Mouse (Mus musculus) myocyte (in vitro differentiated cells): ENCODE measurements at regions not wholly inside any gene's neighbourhood (a gene's known extent, or its start where the extent isn't known, plus 50 kb on each side); places are given as distances from the start of the nearest gene placed in this dataset.
A peak's percentile ranks its signal among the peaks of the same experiment; 100 is the strongest.
"Not testable (repeated sequence)": the region's sequence is repeated elsewhere in the genome, so short reads cannot be mapped to it uniquely, and the experiment has no call there.

Source experiments
- H3K27me3 ChIP-seq: one replicate; pipeline ENCODE4 v1.6.1; 2011; ENCODE audit not compliant: control insufficient read depth, insufficient read depth, insufficient read length
- H3K36me3 ChIP-seq: one replicate; pipeline ENCODE4 v1.6.1; 2011; ENCODE audit not compliant: control insufficient read depth, insufficient read depth
- H3K4me2 ChIP-seq: one replicate; pipeline ENCODE4 v1.6.1; 2011; ENCODE audit warnings: low read depth, control low read depth
- H3K4me3 ChIP-seq: one replicate; pipeline ENCODE4 v1.5.1; 2011; ENCODE audit warnings: mild to moderate bottlenecking, control low read depth, moderate library complexity
- H3K79me2 ChIP-seq: one replicate; pipeline ENCODE4 v1.6.1; 2011; ENCODE audit not compliant: control insufficient read depth, insufficient read depth
- H3ac ChIP-seq: one replicate; pipeline ENCODE4 v1.6.1; 2011; ENCODE audit not compliant: control insufficient read depth, insufficient read length
- CEBPB ChIP-seq: IDR thresholded peaks from 2 replicates; pipeline ENCODE4 v1.6.1; 2011; ENCODE audit warnings: mild to moderate bottlenecking, moderate library complexity; ENCODE audit not compliant: poor library complexity, insufficient read depth, severe bottlenecking
- E2F4 ChIP-seq: IDR thresholded peaks from one replicate; pipeline ENCODE4 v1.6.1; 2011; ENCODE audit warnings: mild to moderate bottlenecking, control low read depth, moderate library complexity; ENCODE audit not compliant: insufficient read depth
- MAX ChIP-seq: IDR thresholded peaks from one replicate; pipeline ENCODE4 v1.6.1; 2011; ENCODE audit warnings: low read depth, mild to moderate bottlenecking, control low read depth
- MYOD1 ChIP-seq, 3 experiments: IDR thresholded peaks; one replicate each; pipeline ENCODE4 v1.6.1; 2011; ENCODE audit warnings: control low read depth in 2 of 3, low read depth in 2 of 3, mild to moderate bottlenecking in 2 of 3, moderate library complexity in 1 of 3; ENCODE audit not compliant: insufficient read length in 2 of 3, control insufficient read depth in 1 of 3
- MYOG ChIP-seq, 3 experiments: IDR thresholded peaks; one replicate each; pipeline ENCODE4 v1.6.1; 2011; ENCODE audit warnings: control low read depth in 2 of 3, low read depth in 2 of 3, mild to moderate bottlenecking in 2 of 3; ENCODE audit not compliant: insufficient read length in 2 of 3, control insufficient read depth in 1 of 3, insufficient read depth in 1 of 3
- POLR2A ChIP-seq: IDR thresholded peaks from one replicate; pipeline ENCODE4 v1.6.1; 2011; ENCODE audit warnings: low read depth, mild to moderate bottlenecking, control low read depth, moderate library complexity; ENCODE audit not compliant: insufficient read length
- POLR2AphosphoS2 ChIP-seq: IDR thresholded peaks from one replicate; pipeline ENCODE4 v1.6.1; 2011; ENCODE audit warnings: low read depth, control low read depth; ENCODE audit not compliant: insufficient read length
- REST ChIP-seq: IDR thresholded peaks from one replicate; pipeline ENCODE4 v1.6.1; 2011; ENCODE audit warnings: mild to moderate bottlenecking, control low read depth, moderate library complexity; ENCODE audit not compliant: insufficient read depth, insufficient read length
- SRF ChIP-seq: IDR thresholded peaks from one replicate; pipeline ENCODE4 v1.6.1; 2011; ENCODE audit warnings: low read depth; ENCODE audit not compliant: control insufficient read depth, insufficient read length
- TCF12 ChIP-seq: IDR thresholded peaks from one replicate; pipeline ENCODE4 v1.6.1; 2011; ENCODE audit warnings: mild to moderate bottlenecking, control low read depth; ENCODE audit not compliant: poor library complexity, insufficient read depth, severe bottlenecking
- TCF3 ChIP-seq: IDR thresholded peaks from one replicate; pipeline ENCODE4 v1.6.1; 2011; ENCODE audit warnings: low read depth, control low read depth; ENCODE audit not compliant: insufficient read length
- USF1 ChIP-seq: IDR thresholded peaks from one replicate; pipeline ENCODE4 v1.6.1; 2011; ENCODE audit warnings: low read depth, mild to moderate bottlenecking, control low read depth, moderate library complexity

DNA sequence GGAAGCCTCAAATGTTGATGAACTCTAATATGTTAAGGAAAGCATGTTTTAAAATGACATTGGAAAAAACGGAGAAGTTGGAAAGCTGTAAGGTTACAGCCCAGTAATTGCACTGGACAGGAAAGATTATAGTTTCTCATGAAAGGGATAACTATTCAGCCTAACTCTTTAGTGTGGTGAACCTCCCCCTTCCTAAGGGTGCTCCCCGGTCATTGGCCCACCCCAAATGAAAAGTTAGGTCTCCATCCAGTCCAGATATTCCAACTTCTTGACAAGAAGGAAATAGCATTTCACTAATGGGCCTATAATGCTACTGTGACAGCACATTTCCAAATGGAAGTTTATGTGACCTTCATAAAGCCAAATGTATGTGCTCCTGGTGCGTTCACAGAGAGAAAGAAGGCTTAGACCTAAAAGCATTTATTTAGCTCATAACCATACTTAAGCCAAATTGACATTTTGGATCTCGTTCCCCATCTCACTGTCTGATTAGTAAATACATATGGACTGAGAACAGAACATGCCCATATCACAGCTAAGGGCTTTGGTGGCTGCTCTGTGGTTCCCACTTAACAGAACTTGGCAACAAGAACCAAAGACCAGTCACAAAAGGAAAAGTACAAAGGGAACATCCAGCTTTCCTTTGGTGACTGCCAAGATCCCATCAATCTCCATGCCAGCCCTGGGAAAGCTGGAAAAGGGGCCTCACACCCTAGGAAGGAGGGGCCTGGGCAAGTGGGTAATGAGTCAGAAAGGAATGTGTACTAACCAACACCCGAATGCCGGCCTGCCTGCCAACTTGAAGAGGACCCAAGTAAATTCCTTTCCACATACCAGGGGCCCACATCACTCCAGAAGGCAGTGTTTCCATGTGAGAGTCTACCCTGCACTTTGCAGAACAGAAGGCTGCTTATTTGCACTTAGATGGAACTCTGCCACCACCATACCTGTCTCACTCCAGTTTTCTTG lies 155.1 kb upstream of the Chst7 start:
- H3K27me3 ChIP-seq = no peaks in the 10 kb centered on the region
- no peak overlapping the region for H3K4me3 ChIP-seq
- H3ac ChIP-seq = no peak overlapping the region
- H3K36me3 ChIP-seq = no peaks in the 10 kb centered on the region
- H3K4me2 ChIP-seq = peak overlapping the region; percentile 18
- no peaks in the 10 kb centered on the region for H3K79me2 ChIP-seq
- TF ChIP-seq CEBPB (no peak), E2F4 (no peak), POLR2A (no peak), REST (no peak), MYOG (IDR thresholded peaks at IDR 0.05; ENCODE audit: control insufficient read depth in 1 of 3, insufficient read depth in 1 of 3, insufficient read length in 2 of 3, low read depth in 2 of 3) (no peak), SRF (no peak), USF1 (no peak)

DNA sequence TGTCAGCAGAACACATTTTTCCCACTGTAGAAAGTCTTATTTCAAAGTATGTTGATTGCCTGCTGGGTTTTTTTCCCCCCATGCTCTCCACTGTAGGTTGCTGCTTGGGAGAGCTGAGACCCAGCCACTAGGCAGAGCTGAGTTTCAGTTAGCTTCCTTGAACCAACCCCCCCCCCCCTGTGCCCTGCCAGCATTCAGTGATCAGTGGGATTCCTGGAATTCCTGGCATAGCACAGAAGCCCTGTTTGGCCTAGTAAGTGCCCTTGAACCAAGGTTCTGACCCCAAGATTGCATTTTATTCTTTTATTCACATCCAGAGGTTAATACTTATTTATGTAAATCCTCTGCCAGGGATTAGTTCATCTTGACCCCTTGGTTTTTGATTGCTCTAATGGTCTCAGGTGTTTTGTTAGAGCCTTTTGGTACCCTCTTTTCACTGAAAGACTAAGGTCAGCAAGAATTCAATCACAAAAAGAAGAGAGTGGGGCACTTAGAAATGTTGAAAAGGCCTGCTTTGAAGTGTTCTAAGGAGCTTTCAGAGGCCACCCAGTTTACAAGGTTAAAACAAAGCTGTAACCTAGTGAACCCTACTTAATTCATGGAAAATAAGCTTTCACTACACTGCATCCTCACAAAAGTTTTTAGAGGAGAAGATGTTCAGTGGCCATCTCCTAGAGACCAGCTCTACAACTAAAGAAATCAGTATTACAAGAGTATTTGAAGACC lies 152.6 kb upstream of the Chst7 start:
- H3ac ChIP-seq = no peak overlapping the region
- no peaks in the 10 kb centered on the region for H3K36me3 ChIP-seq
- TF ChIP-seq CEBPB = no peak
- TF ChIP-seq REST = no peak
- no peak for TF ChIP-seq USF1
- no peaks in the 10 kb centered on the region for H3K27me3 ChIP-seq
- H3K4me3 ChIP-seq = no peak overlapping the region
- H3K4me2 ChIP-seq = no peak overlapping the region
- H3K79me2 ChIP-seq = no peaks in the 10 kb centered on the region

DNA sequence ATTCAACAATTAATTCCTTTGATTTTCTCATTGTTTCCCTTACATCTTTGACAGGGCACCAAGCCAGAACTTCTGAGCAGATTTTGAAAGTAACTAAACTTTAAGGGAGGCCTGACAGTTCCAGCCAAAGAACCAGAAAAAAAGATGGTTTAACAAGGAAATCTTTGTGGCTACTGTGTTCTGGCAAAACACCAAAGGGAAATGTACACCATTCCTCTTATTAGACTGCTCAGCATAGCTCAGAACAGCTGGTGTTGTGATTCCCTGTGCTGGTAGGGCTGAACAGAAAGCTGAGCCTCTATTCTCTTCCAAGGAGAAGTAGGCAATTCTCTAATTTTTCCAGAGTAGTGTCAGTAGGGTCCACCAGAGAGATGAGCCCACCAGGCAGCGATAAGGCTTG lies 142.4 kb upstream of the Chst7 start:
- no peak overlapping the region for H3K4me3 ChIP-seq
- H3K27me3 ChIP-seq = no peaks in the 10 kb centered on the region
- peak overlapping the region; percentile 57 for H3K4me2 ChIP-seq
- H3K79me2 ChIP-seq = no peaks in the 10 kb centered on the region
- H3K36me3 ChIP-seq = no peaks in the 10 kb centered on the region
- no peak overlapping the region for H3ac ChIP-seq
- TF ChIP-seq TCF12 (no peak), MYOD1 (IDR thresholded peaks at IDR 0.05; ENCODE audit: control insufficient read depth in 1 of 3, insufficient read length in 2 of 3, low read depth in 2 of 3) (peak in 2 of 3 experiments; percentile 56 to 63), CEBPB (no peak), MYOG (IDR thresholded peaks at IDR 0.05; ENCODE audit: control insufficient read depth in 1 of 3, insufficient read depth in 1 of 3, insufficient read length in 2 of 3, low read depth in 2 of 3) (peak in 1 of 3 experiments; percentile 13)

DNA sequence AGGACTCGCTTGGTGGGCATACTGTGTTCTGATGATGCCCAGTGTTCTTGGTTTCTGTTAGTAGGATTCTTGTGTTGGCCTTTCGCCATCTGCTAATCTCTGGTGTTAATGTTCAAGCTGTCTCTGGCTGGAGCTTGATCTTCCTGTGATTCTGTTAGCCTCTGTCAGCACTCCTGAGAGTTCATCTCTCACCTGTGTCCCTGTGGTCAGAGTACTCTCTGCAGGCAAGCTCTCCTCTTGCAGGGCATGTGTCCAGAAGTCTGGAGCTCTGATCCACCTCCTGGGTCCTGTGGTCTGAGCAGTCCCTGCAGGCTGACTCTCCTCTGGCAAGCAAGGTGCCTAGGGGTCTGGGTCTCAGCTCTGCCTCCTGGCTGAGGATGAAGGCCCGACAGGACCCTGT lies 130.0 kb upstream of the Chst7 start:
- not testable (repeated sequence) for H3K27me3 ChIP-seq, H3K79me2 ChIP-seq, H3K4me2 ChIP-seq, H3ac ChIP-seq, H3K36me3 ChIP-seq, H3K4me3 ChIP-seq

DNA sequence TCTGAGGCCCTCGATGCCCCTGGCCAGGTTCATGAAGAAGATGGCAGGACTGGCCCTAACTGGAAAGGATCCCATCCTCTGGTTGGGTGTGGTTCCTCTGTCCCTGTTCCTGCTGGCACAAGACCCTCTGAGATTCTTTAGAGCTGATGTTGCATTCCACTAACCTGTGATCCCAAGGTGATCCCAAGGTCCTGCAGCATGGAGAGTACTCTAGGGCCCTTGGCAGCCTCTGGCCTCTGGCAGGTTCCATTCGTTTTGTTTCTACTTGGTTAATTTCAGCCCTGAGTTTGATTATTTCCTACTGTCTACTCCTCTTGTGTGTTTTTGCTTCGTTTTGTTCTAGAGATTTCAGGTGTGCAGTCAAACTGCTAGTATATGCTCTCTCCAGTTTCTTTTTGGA lies 129.5 kb upstream of the Chst7 start:
- Histone ChIP-seq H3ac (no peak overlapping the region), H3K27me3 (no peaks in the 10 kb centered on the region), H3K4me3 (no peak overlapping the region), H3K36me3 (no peaks in the 10 kb centered on the region), H3K79me2 (no peaks in the 10 kb centered on the region), H3K4me2 (no peak overlapping the region)
- TF ChIP-seq SRF (no peak), MYOG (IDR thresholded peaks at IDR 0.05; ENCODE audit: control insufficient read depth in 1 of 3, insufficient read depth in 1 of 3, insufficient read length in 2 of 3, low read depth in 2 of 3) (no peak), TCF12 (no peak), REST (no peak), TCF3 (no peak), USF1 (no peak), POLR2AphosphoS2 (no peak), CEBPB (no peak), E2F4 (no peak), POLR2A (no peak), MAX (no peak), MYOD1 (IDR thresholded peaks at IDR 0.05; ENCODE audit: control insufficient read depth in 1 of 3, insufficient read length in 2 of 3, low read depth in 2 of 3) (no peak)
